Mouse (Mus musculus): ENCODE measurements around the gene Olfr49.

GRCm38 (mm10) chr14:54265951-54266350, 18.8 kb downstream of the Olfr49 start:
- no peak for TF ChIP-seq CTCF (IDR thresholded peaks at IDR 0.05; ENCODE audit: borderline replicate concordance, extremely low read depth, insufficient read depth, insufficient read length)
- TF ChIP-seq POLR2A (IDR thresholded peaks at IDR 0.05; ENCODE audit: borderline replicate concordance, extremely low read depth, insufficient read depth, insufficient read length, poor library complexity, severe bottlenecking), result no peak

Measured in brain, embryonic 14.5 days (tissue).